Mouse (Mus musculus) G1E (cell line): ENCODE measurements around the gene Rasgrp4. TPM values are rescaled to one million over a fixed set of nuclear protein-coding genes. Genes with fewer than 3 reads are reported as not detected.
A peak's percentile ranks its signal among the peaks of the same experiment; 100 is the strongest.

Experiments used
- ATAC-seq: 2 replicates; pipeline ENCODE4 v1.8.0; 2016; ENCODE audit warnings: mild to moderate bottlenecking; ENCODE audit not compliant: insufficient number of reproducible peaks, poor library complexity, low FRiP score, severe bottlenecking; ENCODE audit errors: extremely low read depth
- DNase-seq: peaks from one replicate; pipeline ENCODE4 v3.0.0; 2012; ENCODE audit warnings: low spot score
- H3K27me3 ChIP-seq: 2 replicates; pipeline ENCODE4 v1.6.1; 2012; ENCODE audit warnings: mild to moderate bottlenecking, low read length, inconsistent platforms; ENCODE audit not compliant: insufficient read depth
- H3K36me3 ChIP-seq: replicated peaks from 2 replicates; pipeline ENCODE3; 2012; ENCODE audit warnings: mild to moderate bottlenecking, inconsistent platforms
- H3K4me1 ChIP-seq: 2 replicates; pipeline ENCODE4 v1.6.1; 2012; ENCODE audit warnings: low read depth, low read length, inconsistent platforms, mixed read lengths; ENCODE audit not compliant: insufficient read depth
- H3K4me3 ChIP-seq: 2 replicates; pipeline ENCODE4 v1.5.1; 2012; ENCODE audit warnings: low read depth, mild to moderate bottlenecking, inconsistent platforms, low read length, moderate library complexity, mixed read lengths
- H3K9me3 ChIP-seq: replicated peaks from 2 replicates; pipeline ENCODE4 v1.6.1; 2012; ENCODE audit warnings: inconsistent platforms
- CTCF ChIP-seq: IDR thresholded peaks from 2 replicates; pipeline ENCODE4 v1.5.1; 2012; ENCODE audit warnings: low read depth, low read length, inconsistent platforms, mixed read lengths
- GATA1 ChIP-seq: IDR thresholded peaks from 2 replicates; pipeline ENCODE4 v1.6.1; 2012; ENCODE audit warnings: borderline replicate concordance, low read length, inconsistent platforms, mixed read lengths
- GATA2 ChIP-seq: IDR thresholded peaks from 2 replicates; pipeline ENCODE4 v1.6.1; 2012; ENCODE audit warnings: low read depth, low read length, inconsistent platforms, borderline replicate concordance
- POLR2AphosphoS5 ChIP-seq: IDR thresholded peaks from 2 replicates; pipeline ENCODE4 v1.6.1; 2012; ENCODE audit warnings: low read depth, low read length, inconsistent platforms; ENCODE audit not compliant: insufficient replicate concordance
- TAL1 ChIP-seq: conservative IDR thresholded peaks from 2 replicates; pipeline ENCODE4 v1.6.1; 2012; ENCODE audit warnings: low read depth, low read length, inconsistent platforms, mixed read lengths
- polyA plus RNA-seq: library from polyadenylated mRNA; stranded (reverse); fragments of >175 nt; gene quantifications from 2 replicates; pipeline ENCODE4 v1.2.3, GENCODE M21; 2012
- total RNA-seq, 2 experiments: library from RNA; stranded (forward) in 1 of 2; stranded (reverse) in 1 of 2; fragments of 200-1000 nt in 1 of 2; fragments of >200 nt in 1 of 2; fragmentation: Nextera tagmentation in 1 of 2; gene quantifications; 2 replicates each; pipeline ENCODE4 v1.2.3; 2014 to 2017

The Rasgrp4 gene
- total and polyA plus RNA-seq, 3 experiments = 4.3 to 8.2 (median 5.8) TPM

GRCm38 (mm10) chr7:29155838-29156782 lies 21.5 kb downstream of the Rasgrp4 start, which contains the start of gene Fam98c:
TSS of gene Fam98c (minus strand) at chr7:29156234.
- peak; percentile 87 for ATAC-seq
- Histone ChIP-seq H3K9me3 (peaks cover 6% of the 10 kb centered on the region), H3K36me3 (peaks cover 29% of the 10 kb centered on the region), H3K4me3 (peak within 1 kb of the TSS; percentile 97), H3K27me3 (peaks cover 29% of the 10 kb centered on the region), H3K4me1 (peaks cover 25% of the 10 kb centered on the region)
- TF ChIP-seq GATA1 (no peak), GATA2 (no peak), CTCF (no peak), TAL1 (no peak), POLR2AphosphoS5 (no peak)
- DNase-seq = peak; percentile 91

GRCm38 (mm10) chr7:29158264-29158663 lies 23.6 kb downstream of the Rasgrp4 start:
- H3K9me3 ChIP-seq = peaks cover 6% of the 10 kb centered on the region
- no peak for ATAC-seq
- H3K4me3 ChIP-seq = no peak overlapping the region
- peaks cover 19% of the 10 kb centered on the region for H3K36me3 ChIP-seq
- peaks cover 39% of the 10 kb centered on the region for H3K27me3 ChIP-seq
- peaks cover 34% of the 10 kb centered on the region for H3K4me1 ChIP-seq
- DNase-seq = no peak
- TF ChIP-seq TAL1 (no peak), GATA2 (no peak), POLR2AphosphoS5 (no peak), CTCF (no peak), GATA1 (no peak)

GRCm38 (mm10) chr7:29162294-29162693 lies 27.6 kb downstream of the Rasgrp4 start:
- ATAC-seq (no peak), DNase-seq (no peak)
- Histone ChIP-seq H3K36me3 (no peaks in the 10 kb centered on the region), H3K4me1 (peaks cover 27% of the 10 kb centered on the region), H3K9me3 (no peaks in the 10 kb centered on the region), H3K4me3 (no peak overlapping the region), H3K27me3 (peaks cover 49% of the 10 kb centered on the region)
- no peak for TF ChIP-seq GATA2
- no peak for TF ChIP-seq POLR2AphosphoS5
- TF ChIP-seq CTCF = no peak
- TF ChIP-seq TAL1 = no peak
- no peak for TF ChIP-seq GATA1

- Histone ChIP-seq H3K36me3 (no peaks in the 10 kb centered on the region), H3K9me3 (no peaks in the 10 kb centered on the region), H3K4me3 (peak overlapping the region; percentile 58; the same call in 1 of the 2 replicates), H3K27me3 (peaks cover 55% of the 10 kb centered on the region), H3K4me1 (peaks cover 27% of the 10 kb centered on the region)
- DNase-seq (peak; percentile 74), ATAC-seq (peak; percentile 60)
- no peak for TF ChIP-seq GATA2
- no peak for TF ChIP-seq POLR2AphosphoS5
- TF ChIP-seq GATA1 = no peak
- TF ChIP-seq TAL1 = no peak
- TF ChIP-seq CTCF = no peak
These were observed 28.3 kb downstream of the Rasgrp4 start for GRCm38 (mm10) chr7:29162750-29163525.

- peaks cover 20% of the 10 kb centered on the region for H3K9me3 ChIP-seq
- ATAC-seq (no peak), DNase-seq (no peak)
- TF ChIP-seq TAL1 (no peak), POLR2AphosphoS5 (no peak), CTCF (no peak), GATA1 (no peak), GATA2 (no peak)
- H3K4me1 ChIP-seq = peaks cover 46% of the 10 kb centered on the region
- no peak overlapping the region for H3K4me3 ChIP-seq
- peaks cover 45% of the 10 kb centered on the region for H3K27me3 ChIP-seq
- peaks cover 14% of the 10 kb centered on the region for H3K36me3 ChIP-seq
These were observed 33.0 kb downstream of the Rasgrp4 start for GRCm38 (mm10) chr7:29167656-29168055.

GRCm38 (mm10) chr7:29168121-29168695 lies 33.6 kb downstream of the Rasgrp4 start:
- peaks cover 40% of the 10 kb centered on the region for H3K4me1 ChIP-seq
- TF ChIP-seq GATA2 (no peak), TAL1 (no peak), CTCF (no peak), GATA1 (no peak), POLR2AphosphoS5 (no peak)
- H3K27me3 ChIP-seq = peaks cover 45% of the 10 kb centered on the region
- DNase-seq (no peak), ATAC-seq (no peak)
- H3K9me3 ChIP-seq = peaks cover 25% of the 10 kb centered on the region
- H3K4me3 ChIP-seq = no peak overlapping the region
- peaks cover 19% of the 10 kb centered on the region for H3K36me3 ChIP-seq
